Mouse (Mus musculus) forelimb bud, embryonic 11.5 days (tissue): ENCODE results near the gene Suco.

Source experiments
- DNase-seq: peaks from one replicate; pipeline ENCODE4 v3.0.0-alpha.2; 2012; ENCODE audit warnings: low read depth, low spot score

The Suco gene

GRCm38 (mm10) chr1:161791854-161792686 lies 84.4 kb downstream of the Suco start:
- DNase-seq, result no peak

DNA sequence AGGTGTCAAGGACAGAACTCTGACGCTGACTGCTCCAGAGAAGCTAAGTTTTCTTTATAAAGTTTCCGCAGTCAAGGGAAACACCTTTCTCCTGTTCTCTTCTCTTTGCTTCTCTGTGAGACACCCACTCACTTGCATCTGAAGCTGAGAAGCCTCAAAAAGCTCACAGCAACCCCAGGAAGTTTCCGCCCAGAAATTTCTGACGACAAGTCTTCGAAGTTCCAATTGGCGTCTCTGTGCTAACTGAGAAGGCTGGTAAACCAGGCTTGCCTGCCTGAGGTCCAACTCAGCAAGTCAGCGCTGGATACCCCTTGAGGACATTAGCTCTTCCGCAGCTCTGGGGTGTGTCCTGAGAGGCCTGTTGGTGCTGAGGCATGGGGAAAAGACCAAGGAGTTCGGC lies 88.1 kb downstream of the Suco start, which contains the start of gene Fasl:
Fasl (minus strand) TSS at position 157 of the 400 bp plus-strand sequence.
- no peak for DNase-seq

DNA sequence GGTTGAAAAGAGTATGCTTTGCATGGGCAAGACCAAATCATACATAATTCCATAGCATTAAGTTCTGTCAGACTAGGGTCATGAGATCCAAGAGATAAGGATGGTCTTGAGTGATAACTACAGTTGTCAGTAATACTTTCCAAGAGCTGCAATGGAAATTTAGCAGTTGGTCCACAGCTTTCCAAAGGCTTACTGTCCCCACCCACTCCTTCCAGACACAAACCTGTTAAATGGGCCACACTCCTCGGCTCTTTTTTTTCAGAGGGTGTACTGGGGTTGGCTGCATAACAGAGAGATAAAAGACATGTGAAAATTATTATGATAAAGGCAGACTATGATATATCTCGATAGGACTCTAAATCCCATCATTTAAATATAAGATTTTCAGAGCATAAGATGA lies 93.8 kb downstream of the Suco start:
- DNase-seq, result no peak

- DNase-seq, result no peak
Observed at GRCm38 (mm10) chr1:161781594-161781993, 94.9 kb downstream of the Suco start.

DNA sequence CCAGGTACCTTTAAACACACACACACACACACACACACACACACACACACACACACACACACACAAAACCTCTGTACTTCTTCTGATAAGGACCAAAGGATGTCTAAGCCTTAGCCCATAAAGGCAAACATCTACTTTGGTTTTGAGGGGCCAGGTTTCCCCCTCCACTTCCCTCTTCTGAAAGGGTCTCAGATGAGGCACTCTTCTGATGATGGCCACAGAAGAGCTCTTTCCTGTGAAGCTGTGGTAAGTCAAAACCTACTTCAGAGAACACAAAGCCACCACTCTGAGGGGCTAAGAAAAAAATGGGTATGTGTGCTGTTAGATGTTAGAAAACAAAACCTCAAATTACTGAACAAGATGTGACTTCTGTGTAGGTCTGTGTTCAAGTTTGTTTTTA lies 97.4 kb downstream of the Suco start:
- DNase-seq, result no peak

- no peak for DNase-seq
Observed at GRCm38 (mm10) chr1:161775151-161775550, 101.3 kb downstream of the Suco start.

- DNase-seq, result no peak
Observed at GRCm38 (mm10) chr1:161771293-161771692, 105.2 kb downstream of the Suco start.

DNA sequence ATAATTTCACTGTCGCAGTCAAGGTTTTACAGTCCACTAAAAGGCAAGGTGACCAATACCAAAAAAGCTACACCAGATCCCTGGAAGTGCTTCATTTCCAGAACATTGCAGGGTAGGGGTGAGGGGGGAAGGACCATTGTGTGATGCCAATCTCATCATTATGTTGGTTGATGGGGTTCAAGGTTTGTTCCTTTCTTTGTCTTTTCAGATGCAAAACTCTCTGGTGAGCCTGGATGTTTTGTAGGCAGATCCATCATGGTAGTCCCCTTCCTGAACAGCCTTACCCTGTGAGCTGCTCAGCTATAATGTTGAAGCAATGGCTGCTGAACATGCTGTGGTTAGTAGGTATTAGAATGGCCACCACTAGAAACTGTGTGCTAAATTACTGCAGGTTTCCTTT lies 107.2 kb downstream of the Suco start:
- DNase-seq, result no peak

- DNase-seq, result no peak
Observed at GRCm38 (mm10) chr1:161767101-161767524, 109.4 kb downstream of the Suco start.

- DNase-seq, result no peak
Observed at GRCm38 (mm10) chr1:161766656-161767055, 109.8 kb downstream of the Suco start.
